Mouse (Mus musculus) thymus, adult 2 months (tissue): Measurements from ENCODE around the gene Rbm33. TPM values are rescaled to one million over a fixed set of nuclear protein-coding genes. Genes with fewer than 3 reads are reported as not detected.

Experiments used
- DNase-seq: peaks from one replicate; pipeline ENCODE4 v3.0.0; 2021
- H3K27ac ChIP-seq: fragments of 200-500 bp; 2 replicates; pipeline ENCODE4 v1.5.1; 2012; ENCODE audit warnings: low read length, control low read depth; ENCODE audit not compliant: control insufficient read depth, insufficient read depth
- H3K27me3 ChIP-seq: fragments of 200-500 bp; 2 replicates; pipeline ENCODE4 v1.6.1; 2012; ENCODE audit warnings: mild to moderate bottlenecking, low read length, moderate library complexity, mixed read lengths; ENCODE audit not compliant: control insufficient read depth, insufficient read depth
- H3K36me3 ChIP-seq: fragments of 200-500 bp; 2 replicates; pipeline ENCODE4 v1.6.1; 2012; ENCODE audit warnings: mild to moderate bottlenecking, low read length, moderate library complexity; ENCODE audit not compliant: control insufficient read depth, insufficient read depth
- H3K4me1 ChIP-seq: fragments of 200-500 bp; replicated peaks from 2 replicates; pipeline ENCODE4 v1.6.1; 2012; ENCODE audit warnings: low read length; ENCODE audit not compliant: control insufficient read depth, insufficient read depth
- H3K4me3 ChIP-seq: fragments of 200-500 bp; 2 replicates; pipeline ENCODE4 v1.5.1; 2012; ENCODE audit warnings: mild to moderate bottlenecking, low read length, control low read depth, moderate library complexity; ENCODE audit not compliant: control insufficient read depth, insufficient read depth
- POLR2A ChIP-seq: fragments of 200-500 bp; IDR thresholded peaks from 2 replicates; pipeline ENCODE4 v1.6.1; 2012; ENCODE audit warnings: mild to moderate bottlenecking, low read length, control low read depth, moderate library complexity; ENCODE audit not compliant: control insufficient read depth, poor library complexity, insufficient read depth; ENCODE audit errors: extremely low read depth
- WGBS: fragments of 180-500 bp; shearing (Covaris S2); methylation state at CpG from one replicate; pipeline ENCODE4 v1.1.7; 2018; 5-methylcytosine and 5-hydroxymethylcytosine counted together
- polyA plus RNA-seq: library from polyadenylated mRNA; depleted of rRNA; stranded (reverse); fragments of >200 nt; gene quantifications from 2 replicates; pipeline ENCODE4 v1.2.3, GENCODE M21; 2012; rRNA removed

Gene Rbm33
- polyA plus RNA-seq, 1 experiment = 80.9 TPM

- TF ChIP-seq POLR2A = no peak
- H3K27ac ChIP-seq = no peak within 1 kb of the TSS
- H3K4me3 ChIP-seq = no peak within 1 kb of the TSS
- no peak for DNase-seq
- H3K36me3 ChIP-seq = no peaks in the 10 kb centered on the region
- 6% methylated on average over 31 of the region's 31 CpGs for WGBS
- H3K4me1 ChIP-seq = no peaks in the 10 kb centered on the region
- H3K27me3 ChIP-seq = peaks cover 4% of the 10 kb centered on the region; the same call in 1 of the 2 replicates
Observed at GRCm38 (mm10) chr5:28466760-28467306, 149.9 kb downstream of the Rbm33 start, which contains the start of gene Shh. Shh (minus strand) TSS chr5:28467256.

Other genes starting within 250 kb of the Rbm33 start
- 39.6 and 51.7 TPM in 2 replicates for gene Insig1, start 245.8 kb upstream of the Rbm33 start, polyA plus RNA-seq
- 0.04 and 0.10 TPM in 2 replicates for gene En2, start 151.4 kb upstream of the Rbm33 start, polyA plus RNA-seq
- 0.06 TPM in 1 of 2 replicates, not detected in the other for gene Cnpy1, start 71.3 kb upstream of the Rbm33 start, polyA plus RNA-seq
- 0.05 TPM in 1 of 2 replicates, not detected in the other for gene Shh, start 150.1 kb downstream of the Rbm33 start, polyA plus RNA-seq